Mouse (Mus musculus): ENCODE results near the gene Fyco1. TPM values are rescaled to one million over a fixed set of nuclear protein-coding genes. Genes with fewer than 3 reads are reported as not detected.

Fyco1 gene
- 9.9 and 10.5 TPM in 2 replicates for polyA plus RNA-seq (2016; fragmentation: Nextera tagmentation; extraction: Ambion mirVana)

DNA sequence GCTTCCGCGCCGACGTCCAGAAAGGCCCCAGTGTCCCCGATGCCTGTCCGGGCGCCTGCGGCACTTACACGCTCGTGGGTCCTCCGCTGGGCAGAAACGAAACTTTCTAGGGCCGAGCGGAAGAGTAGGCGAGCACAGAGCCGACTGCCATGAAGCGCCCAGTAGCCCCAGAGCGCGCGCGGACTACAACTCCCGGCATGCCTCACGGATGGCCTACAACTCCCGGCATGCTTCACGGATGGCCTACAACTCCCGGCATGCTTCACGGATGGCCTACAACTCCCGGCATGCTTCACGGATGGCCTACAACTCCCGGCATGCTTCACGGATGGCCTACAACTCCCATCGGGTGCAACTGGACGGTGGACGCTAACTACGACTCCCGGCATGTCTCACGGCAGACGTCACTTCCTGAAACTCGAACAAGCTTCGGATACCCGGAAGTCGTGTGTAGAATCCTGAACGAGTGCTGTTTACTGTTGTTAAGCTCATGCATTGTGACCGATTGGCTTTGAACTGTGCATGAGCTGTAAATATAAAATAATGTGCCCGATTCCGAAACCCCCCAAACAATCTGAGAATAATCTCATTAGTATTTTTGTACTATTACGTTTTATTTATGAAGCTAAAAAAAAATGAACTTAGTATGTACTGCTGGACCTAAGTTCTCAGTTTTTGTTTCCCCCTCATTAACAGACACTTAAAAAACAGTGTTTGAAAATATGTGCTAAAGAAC is at the start of gene Fyco1:
Gene Fyco1, minus strand, starts transcription at position 187 of the 736 bp plus-strand sequence.
- no peaks in the 10 kb centered on the region for H3K36me3 ChIP-seq (replicated peaks)
- peak within 1 kb of the TSS; percentile 80 for H3K4me2 ChIP-seq
- H3K27ac ChIP-seq, result peak within 1 kb of the TSS; percentile 84
- under 1% methylated on average over 47 of the region's 47 CpGs for WGBS
- no peaks in the 10 kb centered on the region for H3K27me3 ChIP-seq
- H3K4me1 ChIP-seq, result peaks cover 16% of the 10 kb centered on the region
- peak within 1 kb of the TSS; percentile 63 for H3K9ac ChIP-seq
- H3K4me3 ChIP-seq (replicated peaks), result peak within 1 kb of the TSS; percentile 69
- peak; percentile 97 for ATAC-seq (ENCODE audit: low FRiP score)
- H3K9me3 ChIP-seq, result no peaks in the 10 kb centered on the region

DNA sequence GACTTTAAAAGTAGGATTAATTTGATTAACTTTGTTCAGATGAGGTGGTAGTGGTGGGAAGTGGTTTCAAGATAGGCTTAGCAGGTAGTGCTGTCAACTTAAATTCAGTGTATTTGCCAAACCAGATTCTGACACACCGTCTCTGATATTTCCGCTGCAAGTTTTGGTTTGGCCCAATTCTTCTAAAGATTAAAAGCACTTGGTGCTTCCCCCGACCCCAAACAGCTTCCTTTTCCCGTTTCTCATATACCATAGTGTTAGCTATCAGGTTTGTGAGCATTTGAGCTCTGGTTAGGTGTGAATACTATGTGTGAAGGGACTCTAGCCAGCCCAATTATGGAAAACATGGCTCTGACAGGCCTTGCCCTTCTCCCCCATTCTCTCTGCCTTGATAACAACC is 20.4 kb upstream of the Fyco1 start:
- H3K9me3 ChIP-seq, result no peaks in the 10 kb centered on the region
- H3K27ac ChIP-seq, result no peak overlapping the region
- no peaks in the 10 kb centered on the region for H3K4me1 ChIP-seq
- H3K9ac ChIP-seq, result no peak overlapping the region
- no peaks in the 10 kb centered on the region for H3K27me3 ChIP-seq
- H3K36me3 ChIP-seq (replicated peaks), result no peaks in the 10 kb centered on the region
- WGBS, result 75% methylated on average over 4 of the region's 4 CpGs
- H3K4me3 ChIP-seq (replicated peaks), result no peak overlapping the region
- no peak for ATAC-seq (ENCODE audit: low FRiP score)
- H3K4me2 ChIP-seq, result no peak overlapping the region

DNA sequence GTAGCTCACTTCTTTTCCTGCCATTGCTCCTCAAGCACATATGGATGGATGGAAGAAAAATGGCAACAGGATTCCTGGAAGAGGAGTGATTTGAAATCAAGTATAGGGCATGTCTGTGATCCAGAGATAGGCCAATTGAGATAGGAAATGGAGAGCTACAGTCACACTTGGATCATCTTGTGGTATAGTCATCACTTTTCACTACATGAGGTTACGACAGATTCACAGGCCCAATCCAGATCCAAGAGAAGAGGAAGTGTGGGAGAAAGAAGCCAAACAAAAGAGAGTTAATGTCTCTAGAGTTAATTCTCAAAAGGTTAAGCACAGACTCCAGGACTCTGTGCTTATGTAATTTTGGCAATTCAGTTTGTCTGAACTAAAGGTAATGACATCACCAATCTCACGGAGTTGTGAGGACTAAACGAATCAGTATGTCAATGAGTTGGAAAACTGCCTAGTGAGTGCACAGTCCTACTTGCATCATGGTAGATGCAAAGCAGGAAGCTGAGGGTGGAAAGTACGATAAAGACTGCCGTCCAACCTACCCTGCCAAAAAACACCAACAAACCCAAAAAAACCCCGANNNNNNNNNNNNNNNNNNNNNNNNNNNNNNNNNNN is 17.6 kb upstream of the Fyco1 start:
- ATAC-seq (ENCODE audit: low FRiP score), result no peak
- H3K36me3 ChIP-seq (replicated peaks), result no peaks in the 10 kb centered on the region
- H3K4me1 ChIP-seq, result no peaks in the 10 kb centered on the region
- no peak overlapping the region for H3K4me2 ChIP-seq
- WGBS, result 64% methylated on average over 4 of the region's 6 CpGs
- H3K27ac ChIP-seq, result no peak overlapping the region
- H3K27me3 ChIP-seq, result no peaks in the 10 kb centered on the region
- no peak overlapping the region for H3K4me3 ChIP-seq (replicated peaks)
- H3K9me3 ChIP-seq, result no peaks in the 10 kb centered on the region
- no peak overlapping the region for H3K9ac ChIP-seq

DNA sequence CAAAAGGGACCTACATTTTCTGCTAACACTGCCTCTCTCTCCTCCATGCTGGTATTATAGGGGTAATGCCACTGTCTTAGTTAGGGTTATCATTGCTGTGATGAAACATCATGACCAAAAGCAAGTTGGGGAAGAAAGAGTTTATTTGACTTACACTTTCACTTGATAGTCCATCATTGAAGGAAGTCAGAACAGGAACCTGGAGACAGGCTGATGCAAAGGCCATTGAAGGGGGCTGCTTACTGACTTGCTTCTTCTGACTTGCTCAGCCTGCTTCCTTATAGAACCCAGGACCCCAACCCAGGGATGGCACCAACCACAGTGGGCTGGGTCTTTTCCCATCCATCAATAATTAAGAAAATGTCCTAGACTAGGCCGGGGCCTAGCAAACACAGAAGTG is 11.9 kb upstream of the Fyco1 start:
- WGBS, result 94% methylated on average over 1 of the region's 1 CpGs
- Histone ChIP-seq H3K27me3 (no peaks in the 10 kb centered on the region), H3K4me3 (replicated peaks) (no peak overlapping the region), H3K36me3 (replicated peaks) (no peaks in the 10 kb centered on the region), H3K27ac (no peak overlapping the region), H3K4me1 (no peaks in the 10 kb centered on the region), H3K4me2 (no peak overlapping the region), H3K9me3 (no peaks in the 10 kb centered on the region), H3K9ac (no peak overlapping the region)
- ATAC-seq (ENCODE audit: low FRiP score), result no peak

DNA sequence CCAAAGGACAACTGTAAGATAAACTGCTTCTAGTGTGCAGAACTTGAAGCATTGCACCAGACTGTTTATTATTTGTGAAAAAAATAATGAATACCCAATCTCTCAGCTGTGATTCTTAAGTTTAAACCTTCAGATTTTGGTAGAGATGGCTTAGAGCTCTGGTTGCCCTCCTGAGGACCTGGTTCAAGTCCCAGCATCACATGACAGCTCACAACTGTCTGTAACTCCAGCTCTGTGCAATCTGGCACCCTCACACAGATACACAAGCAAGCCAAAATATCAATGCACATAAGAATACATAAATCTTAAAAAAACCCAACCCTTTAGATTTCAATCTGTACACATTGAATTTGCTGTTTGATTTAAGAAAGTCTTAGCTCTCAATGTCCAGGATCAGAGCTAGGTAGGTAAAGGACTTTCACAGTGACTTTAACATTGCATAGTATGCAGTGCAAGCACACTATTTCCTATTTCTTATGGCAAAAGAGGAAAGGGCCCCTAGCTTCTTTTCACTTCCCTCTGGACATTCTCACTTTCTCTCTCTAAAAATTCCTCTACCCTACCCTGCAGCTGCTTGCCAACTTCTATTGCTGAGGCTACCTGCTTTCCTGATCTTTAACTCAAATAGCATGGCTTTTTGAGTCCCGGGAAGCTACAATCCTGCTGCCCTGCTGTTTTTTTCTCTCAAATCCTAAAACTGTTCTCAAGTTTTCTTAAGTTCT is 11.4 kb upstream of the Fyco1 start:
- Histone ChIP-seq H3K9me3 (no peaks in the 10 kb centered on the region), H3K27me3 (no peaks in the 10 kb centered on the region), H3K4me3 (replicated peaks) (no peak overlapping the region), H3K27ac (no peak overlapping the region), H3K4me2 (no peak overlapping the region), H3K36me3 (replicated peaks) (no peaks in the 10 kb centered on the region), H3K9ac (no peak overlapping the region), H3K4me1 (no peaks in the 10 kb centered on the region)
- no peak for ATAC-seq (ENCODE audit: low FRiP score)
- 85% methylated on average over 1 of the region's 1 CpGs for WGBS

DNA sequence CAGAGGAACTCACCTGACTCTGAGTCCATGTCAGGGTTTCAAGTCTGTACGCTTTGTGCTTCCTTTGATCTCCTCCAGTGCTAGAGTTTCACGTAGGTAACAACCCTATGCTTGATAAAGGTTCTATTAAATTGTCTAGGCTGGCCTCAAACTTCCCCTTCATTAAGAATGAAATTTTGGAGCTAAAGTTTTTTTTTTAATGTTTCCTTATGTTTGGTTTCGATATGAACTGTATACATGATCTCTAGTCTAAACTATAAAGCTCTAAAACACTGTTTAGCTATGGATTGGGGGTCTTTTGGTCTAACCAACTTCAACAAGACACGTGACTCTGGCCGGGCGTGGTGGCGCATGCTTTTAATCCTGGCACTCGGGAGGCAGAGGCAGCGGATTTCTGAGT is 10.2 kb upstream of the Fyco1 start, which contains the start of gene Xcr1:
Gene Xcr1, minus strand, starts transcription at position 101 of the 400 bp plus-strand sequence.
- H3K27me3 ChIP-seq, result no peaks in the 10 kb centered on the region
- 89% methylated on average over 9 of the region's 9 CpGs for WGBS
- H3K27ac ChIP-seq, result no peak within 1 kb of the TSS

DNA sequence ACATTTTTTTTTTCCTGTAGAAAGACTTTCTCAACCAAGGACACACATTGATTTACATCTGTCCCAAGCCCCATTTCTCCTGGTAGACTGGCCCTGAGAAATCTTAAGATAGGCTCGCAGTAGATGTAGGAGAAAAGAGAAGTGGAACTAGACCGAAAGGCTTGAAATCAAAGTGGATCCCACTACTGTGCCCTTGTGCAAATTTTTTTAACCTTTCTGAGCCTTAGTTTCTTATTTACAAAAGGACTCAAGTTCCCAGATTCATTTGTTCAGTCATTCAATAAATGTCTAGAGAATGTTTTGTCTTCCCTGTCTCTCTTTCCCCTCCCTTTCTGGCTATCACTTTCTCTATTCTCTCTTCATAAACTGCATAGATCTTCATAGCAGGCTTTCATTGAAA is 5.1 kb upstream of the Fyco1 start:
- Histone ChIP-seq H3K4me2 (no peak overlapping the region), H3K27ac (no peak overlapping the region), H3K36me3 (replicated peaks) (no peaks in the 10 kb centered on the region), H3K27me3 (no peaks in the 10 kb centered on the region), H3K9ac (no peak overlapping the region), H3K4me3 (replicated peaks) (no peak overlapping the region), H3K4me1 (peaks cover 3% of the 10 kb centered on the region; the same call in 1 of the 2 replicates), H3K9me3 (no peaks in the 10 kb centered on the region)
- 81% methylated on average over 2 of the region's 2 CpGs for WGBS
- ATAC-seq (ENCODE audit: low FRiP score), result no peak

More for the DNA sequence above, 10.2 kb upstream of the Fyco1 start, which contains the start of gene Xcr1:
- Histone ChIP-seq H3K36me3 (replicated peaks) (no peaks in the 10 kb centered on the region), H3K4me1 (no peaks in the 10 kb centered on the region), H3K4me2 (no peak within 1 kb of the TSS), H3K9me3 (no peaks in the 10 kb centered on the region), H3K4me3 (replicated peaks) (no peak within 1 kb of the TSS), H3K9ac (no peak within 1 kb of the TSS)
- ATAC-seq (ENCODE audit: low FRiP score), result no peak

DNA sequence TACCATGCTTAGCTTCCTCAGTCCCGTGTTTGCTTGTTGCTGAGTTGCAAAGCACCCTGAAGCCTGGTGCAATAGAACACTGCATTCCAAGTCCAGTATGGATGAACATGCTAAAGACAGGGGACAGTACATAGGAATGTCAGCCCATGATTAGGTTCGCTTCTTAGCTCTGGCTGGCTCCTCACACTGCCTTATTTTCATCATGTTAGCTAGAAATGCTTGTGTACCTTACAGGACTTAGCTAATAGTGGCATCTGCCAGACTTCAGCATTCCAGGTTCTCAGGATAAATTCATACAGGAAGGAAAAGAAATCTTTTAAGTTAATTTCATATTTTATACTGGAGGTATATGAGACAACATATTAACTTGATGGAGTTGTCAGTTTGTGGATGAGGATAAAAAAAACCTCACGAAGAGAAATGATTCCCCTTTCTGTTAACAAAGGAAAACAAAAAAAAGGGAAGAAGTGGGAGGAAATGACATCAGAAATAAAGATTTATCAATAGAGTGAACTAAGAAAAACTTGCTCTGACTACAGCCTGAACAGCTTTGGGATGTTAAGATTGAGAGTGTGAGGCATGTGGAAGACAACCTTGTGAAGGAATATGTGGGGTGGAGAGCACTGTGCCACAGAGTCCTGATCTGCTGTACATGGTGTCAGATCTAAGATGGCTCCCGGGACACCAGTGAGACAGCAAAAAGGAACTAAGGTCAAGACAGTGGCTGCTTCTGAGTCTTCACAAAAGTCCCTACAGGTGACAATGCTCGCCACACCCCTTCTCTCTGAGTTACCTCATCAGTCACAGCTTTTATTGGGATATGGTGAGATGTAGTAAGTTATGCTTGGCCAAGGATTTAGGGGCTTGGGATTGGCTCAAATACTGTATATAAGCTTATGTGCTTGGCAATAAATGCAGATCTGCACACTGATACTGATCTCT is 1.0 kb upstream of the Fyco1 start:
- WGBS, result 60% methylated on average over 5 of the region's 5 CpGs
- no peaks in the 10 kb centered on the region for H3K36me3 ChIP-seq (replicated peaks)

DNA sequence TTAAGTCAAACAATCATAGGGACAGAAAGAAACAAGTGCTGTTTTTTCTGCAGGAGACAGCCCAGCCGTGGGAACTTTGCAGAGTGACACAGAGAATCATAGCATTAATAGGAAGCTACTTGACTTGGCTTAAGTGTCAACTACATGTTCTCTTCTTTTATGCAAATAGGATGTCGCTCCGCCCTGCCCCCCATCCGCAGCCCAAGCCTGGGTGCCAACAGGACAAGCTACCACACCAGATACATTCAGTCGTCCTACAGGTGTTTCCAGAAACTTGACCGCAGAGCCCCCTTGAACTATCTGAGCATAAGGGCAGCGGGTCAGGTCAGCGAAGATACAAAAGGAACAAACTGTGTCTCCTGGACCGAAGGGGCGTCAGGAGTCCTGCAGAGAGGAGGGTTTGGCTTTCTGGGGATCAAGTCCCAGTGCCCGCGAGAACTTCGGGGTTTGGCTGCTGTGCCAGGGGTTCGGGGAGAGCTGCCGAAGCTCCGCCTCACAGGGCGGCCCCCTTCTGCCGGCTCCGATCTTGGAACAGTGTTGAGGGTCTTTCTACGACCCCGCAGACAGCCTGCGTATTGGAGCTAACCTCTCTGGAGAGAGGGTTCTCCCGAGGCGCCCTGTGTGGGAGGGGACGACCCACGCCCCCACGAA is 512 bp downstream of the Fyco1 start:
- Histone ChIP-seq H3K36me3 (replicated peaks) (no peaks in the 10 kb centered on the region), H3K9ac (peak overlapping the region; percentile 63), H3K27me3 (no peaks in the 10 kb centered on the region), H3K27ac (peak overlapping the region; percentile 84), H3K4me2 (peak overlapping the region; percentile 80), H3K4me3 (replicated peaks) (peak overlapping the region; percentile 69), H3K9me3 (no peaks in the 10 kb centered on the region), H3K4me1 (peaks cover 16% of the 10 kb centered on the region)
- ATAC-seq (ENCODE audit: low FRiP score), result peak; percentile 81
- WGBS, result under 1% methylated on average over 27 of the region's 27 CpGs

More for the DNA sequence above, 1.0 kb upstream of the Fyco1 start:
- H3K9ac ChIP-seq, result peak overlapping the region; percentile 44; the same call in 1 of the 2 replicates
- H3K27me3 ChIP-seq, result no peaks in the 10 kb centered on the region
- peak overlapping the region; percentile 69 for H3K4me3 ChIP-seq (replicated peaks)
- H3K4me2 ChIP-seq, result peak overlapping the region; percentile 54
- ATAC-seq (ENCODE audit: low FRiP score), result peak; percentile 39
- no peaks in the 10 kb centered on the region for H3K9me3 ChIP-seq
- no peak overlapping the region for H3K27ac ChIP-seq
- H3K4me1 ChIP-seq, result peaks cover 16% of the 10 kb centered on the region

DNA sequence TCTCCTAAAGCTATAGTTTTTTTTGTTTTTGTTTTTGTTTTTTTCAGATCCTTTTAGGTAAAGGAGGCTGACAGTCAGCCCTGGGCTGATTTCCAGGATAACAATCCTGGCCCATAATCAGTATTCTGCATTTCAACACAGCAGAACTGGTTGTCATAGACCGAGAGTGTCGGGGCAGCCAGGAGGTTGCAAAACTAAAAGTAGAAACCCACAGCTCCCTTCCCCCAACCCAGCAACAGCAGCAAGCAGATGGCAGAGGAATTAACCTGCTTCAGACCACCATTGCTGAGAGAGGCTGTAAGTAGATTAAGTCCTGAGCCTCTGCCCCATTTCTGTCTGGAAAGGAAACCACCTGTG is 1.0 kb downstream of the Fyco1 start:
- Histone ChIP-seq H3K4me2 (peak overlapping the region; percentile 80), H3K27ac (no peak overlapping the region), H3K4me3 (replicated peaks) (peak overlapping the region; percentile 69), H3K4me1 (peaks cover 16% of the 10 kb centered on the region), H3K27me3 (no peaks in the 10 kb centered on the region), H3K9me3 (no peaks in the 10 kb centered on the region), H3K9ac (peak overlapping the region; percentile 63; the same call in 1 of the 2 replicates), H3K36me3 (replicated peaks) (no peaks in the 10 kb centered on the region)
- ATAC-seq (ENCODE audit: low FRiP score), result no peak
- WGBS, result 10% methylated on average over 2 of the region's 2 CpGs

DNA sequence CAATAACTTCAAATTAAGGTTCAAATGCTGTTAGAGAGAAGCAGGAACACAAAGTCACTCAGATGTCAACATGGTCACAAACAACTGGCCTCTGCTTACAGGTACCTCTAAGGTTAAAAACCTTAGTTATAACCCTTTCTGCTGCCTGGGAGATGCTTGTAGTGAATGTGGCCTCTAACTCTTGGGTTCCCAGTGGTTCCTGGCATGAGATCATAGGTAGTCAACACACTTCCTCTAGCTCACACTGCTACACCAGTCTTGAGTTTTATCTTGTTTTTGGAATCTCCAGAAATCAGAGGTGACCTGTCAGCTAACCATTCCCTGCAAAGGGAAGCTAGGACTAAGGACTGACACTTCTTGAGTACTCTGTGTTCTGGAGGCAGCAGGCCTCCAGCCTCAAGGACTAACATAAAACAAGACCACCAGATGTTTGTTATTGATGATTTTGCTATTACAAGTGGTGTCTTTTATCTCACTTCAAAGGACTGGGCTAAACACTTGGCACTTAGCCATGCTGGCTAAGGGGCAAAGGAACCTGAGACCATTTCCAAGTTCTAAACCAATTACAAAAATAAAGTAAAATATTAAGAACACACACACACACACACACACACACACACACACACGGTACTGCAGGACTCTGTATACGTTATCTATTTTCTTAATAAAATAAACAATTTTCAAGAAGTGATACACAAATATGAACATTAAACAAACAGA is 1.6 kb downstream of the Fyco1 start:
- Histone ChIP-seq H3K9me3 (no peaks in the 10 kb centered on the region), H3K27ac (no peak overlapping the region), H3K4me3 (replicated peaks) (no peak overlapping the region), H3K9ac (no peak overlapping the region), H3K4me1 (peaks cover 16% of the 10 kb centered on the region), H3K4me2 (peak overlapping the region; percentile 80; the same call in 1 of the 2 replicates), H3K36me3 (replicated peaks) (no peaks in the 10 kb centered on the region), H3K27me3 (no peaks in the 10 kb centered on the region)
- ATAC-seq (ENCODE audit: low FRiP score), result no peak
- 71% methylated on average over 2 of the region's 2 CpGs for WGBS
